Mouse (Mus musculus) forebrain, embryonic 14.5 days (tissue): ENCODE measurements around the gene Sel1l. TPM values are rescaled to one million over a fixed set of nuclear protein-coding genes. Genes with fewer than 3 reads are reported as not detected.

Experiments
- ATAC-seq: fragments of 200-750 bp; cut with Nextera tagmentation; 2 replicates; pipeline ENCODE4 v1.8.0; 2017; ENCODE audit warnings: mild to moderate bottlenecking, moderate library complexity
- DNase-seq: peaks from one replicate; pipeline ENCODE4 v3.0.0-alpha.2; 2015; ENCODE audit warnings: low spot score
- H3K27ac ChIP-seq: fragments of 300-500 bp; sonication (generic); 2 replicates; pipeline ENCODE4 v1.5.1; 2014; ENCODE audit warnings: low read depth, mild to moderate bottlenecking, control low read depth, low read length, moderate library complexity
- H3K27me3 ChIP-seq: fragments of 300-500 bp; sonication (generic); replicated peaks from 2 replicates; pipeline ENCODE4 v1.6.1; 2014; ENCODE audit warnings: low read length, control low read depth, mixed read lengths; ENCODE audit not compliant: control insufficient read depth, insufficient read depth
- H3K36me3 ChIP-seq: fragments of 300-500 bp; sonication (generic); 2 replicates; pipeline ENCODE4 v1.6.1; 2014; ENCODE audit warnings: low read length, control low read depth; ENCODE audit not compliant: control insufficient read depth, insufficient read depth
- H3K4me1 ChIP-seq: fragments of 300-500 bp; sonication (generic); 2 replicates; pipeline ENCODE4 v1.6.1; 2014; ENCODE audit warnings: antibody characterized with exemption, low read length, control low read depth; ENCODE audit not compliant: control insufficient read depth, insufficient read depth
- H3K4me2 ChIP-seq: fragments of 300-500 bp; sonication (generic); 2 replicates; pipeline ENCODE4 v1.6.1; 2014; ENCODE audit warnings: mild to moderate bottlenecking, control low read depth, low read length
- H3K4me3 ChIP-seq: fragments of 300-500 bp; sonication (generic); 2 replicates; pipeline ENCODE4 v1.5.1; 2014; ENCODE audit warnings: low read depth, low read length, control low read depth
- H3K9ac ChIP-seq: fragments of 300-500 bp; sonication (generic); 2 replicates; pipeline ENCODE4 v1.6.1; 2014; ENCODE audit warnings: mild to moderate bottlenecking, low read length, control low read depth, moderate library complexity
- H3K9me3 ChIP-seq: fragments of 300-500 bp; sonication (generic); replicated peaks from 2 replicates; pipeline ENCODE4 v1.6.1; 2016; ENCODE audit warnings: low read length, control low read depth, mixed read lengths; ENCODE audit not compliant: control insufficient read depth
- WGBS: fragments of 180-500 bp; shearing (Covaris S2); extraction: QIAGEN DNeasy Blood & Tissue Kit; methylation state at CpG from one replicate; pipeline ENCODE4 v1.1.7; 2014; 5-methylcytosine and 5-hydroxymethylcytosine counted together
- polyA plus RNA-seq: library from polyadenylated mRNA; unstranded; fragments of >200 nt; fragmentation: Nextera tagmentation; extraction: Ambion mirVana; gene quantifications from 2 replicates; pipeline ENCODE4 v1.2.1, GENCODE M21; 2014

The Sel1l gene
- 58.1 and 84.8 TPM in 2 replicates for polyA plus RNA-seq

DNA sequence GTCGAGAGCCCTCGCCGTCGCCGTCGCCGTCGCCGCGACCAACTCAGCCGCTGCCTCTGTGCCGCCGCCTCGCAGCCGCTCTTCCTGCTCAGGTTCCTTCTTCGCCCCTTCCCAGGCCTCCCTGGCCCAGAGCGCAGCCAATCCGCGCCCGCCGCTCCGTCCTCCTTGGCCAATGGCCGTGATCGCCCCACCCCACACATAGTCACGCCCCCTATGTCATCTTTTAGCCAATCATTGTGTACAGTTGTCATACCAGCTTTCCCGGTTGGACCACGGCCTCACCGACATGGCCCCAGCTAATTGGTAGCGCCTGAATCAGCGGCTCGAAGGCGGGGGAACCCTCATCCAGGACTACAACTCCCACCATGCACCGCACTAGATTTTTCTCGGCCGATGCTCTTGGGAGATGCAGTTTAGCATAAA lies at the start of gene Sel1l:
Gene Sel1l, minus strand, starts transcription at position 113 of the 423 bp plus-strand sequence.
- peak within 1 kb of the TSS; percentile 84 for H3K9ac ChIP-seq
- peak within 1 kb of the TSS; percentile 85 for H3K4me2 ChIP-seq
- no peaks in the 10 kb centered on the region for H3K9me3 ChIP-seq
- peak; percentile 100 for DNase-seq
- 0% methylated on average over 33 of the region's 35 CpGs for WGBS
- H3K27me3 ChIP-seq, result no peaks in the 10 kb centered on the region
- peak; percentile 100 for ATAC-seq
- H3K4me1 ChIP-seq, result peaks cover 3% of the 10 kb centered on the region; the same call in 1 of the 2 replicates
- 0 out of 2 replicates have a peak within 1 kb of the TSS, but pooled peaks have one; percentile 48 for H3K27ac ChIP-seq
- peak within 1 kb of the TSS; percentile 86 for H3K4me3 ChIP-seq
- H3K36me3 ChIP-seq, result no peaks in the 10 kb centered on the region

DNA sequence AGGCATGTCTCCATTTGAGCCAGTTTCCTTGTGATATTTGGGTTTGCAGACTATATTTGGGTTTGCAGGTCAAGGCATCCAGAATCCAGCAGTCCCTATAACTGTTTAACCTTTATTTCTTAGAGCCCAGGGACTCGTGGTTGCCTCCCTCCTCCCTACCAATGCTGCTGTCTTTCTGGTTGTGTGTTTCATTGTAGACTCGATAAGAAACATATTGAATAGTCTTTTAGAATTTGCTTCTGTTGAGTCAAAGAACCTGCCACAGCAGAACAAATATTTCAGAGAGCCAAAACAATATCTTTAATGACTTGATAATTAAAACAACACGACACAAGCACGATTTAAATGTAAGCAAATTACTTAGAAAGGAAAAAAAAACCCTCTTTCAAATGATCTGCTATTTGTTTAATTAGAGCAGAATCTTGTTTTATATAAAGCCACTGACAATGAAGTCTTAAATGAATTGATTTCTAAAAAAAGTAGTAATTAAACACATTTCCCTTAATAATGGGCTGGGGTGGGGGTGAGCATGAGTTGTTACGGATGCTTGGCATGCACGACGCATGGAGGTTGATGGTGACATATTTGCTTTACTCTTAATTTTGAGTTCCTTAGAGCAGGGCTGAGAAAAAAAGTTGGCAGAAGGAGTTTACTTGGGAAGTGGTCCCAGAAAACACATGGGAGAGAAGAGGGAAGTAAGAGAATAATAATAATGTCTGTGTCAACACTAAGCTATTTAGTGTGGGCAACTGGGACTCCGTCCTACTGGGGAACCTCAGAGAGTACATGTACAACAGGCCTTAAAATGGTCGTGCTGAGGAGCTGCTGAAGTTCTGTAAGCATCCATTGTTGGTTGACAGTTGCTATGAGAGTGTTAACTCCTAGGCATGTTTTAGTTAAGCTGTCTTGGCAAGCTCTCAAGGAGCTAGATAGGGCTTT lies 43.9 kb upstream of the Sel1l start:
- ATAC-seq (peak; percentile 85), DNase-seq (peak; percentile 80)
- no peak overlapping the region for H3K27ac ChIP-seq
- no peak overlapping the region for H3K4me3 ChIP-seq
- H3K9me3 ChIP-seq, result no peaks in the 10 kb centered on the region
- no peaks in the 10 kb centered on the region for H3K27me3 ChIP-seq
- WGBS, result 36% methylated on average over 9 of the region's 9 CpGs
- H3K36me3 ChIP-seq, result no peaks in the 10 kb centered on the region
- 0 out of 2 replicates have a peak, but pooled peaks cover 4% of the 10 kb centered on the region for H3K4me1 ChIP-seq
- no peak overlapping the region for H3K9ac ChIP-seq
- H3K4me2 ChIP-seq, result no peak overlapping the region

DNA sequence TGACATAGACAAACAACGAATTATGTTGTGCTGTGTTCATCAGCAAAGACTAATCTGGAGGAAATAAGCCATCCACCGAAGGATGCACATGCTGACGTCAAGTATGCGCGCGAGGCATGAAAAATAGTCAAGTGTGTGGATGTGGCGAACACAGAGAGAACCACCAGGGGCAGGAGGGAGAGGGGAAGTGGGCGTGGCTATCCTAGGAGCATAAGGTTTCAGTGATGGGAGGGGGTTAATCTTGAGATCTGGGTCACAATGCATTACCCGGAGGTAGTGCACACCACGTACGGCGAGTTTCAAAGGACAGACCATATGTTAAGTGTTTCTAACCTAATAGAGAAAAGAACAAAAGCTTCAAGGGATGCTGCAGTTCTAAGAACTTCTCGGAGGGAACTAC lies 31.5 kb upstream of the Sel1l start:
- Histone ChIP-seq H3K27me3 (no peaks in the 10 kb centered on the region), H3K9me3 (no peaks in the 10 kb centered on the region), H3K27ac (no peak overlapping the region), H3K9ac (no peak overlapping the region), H3K4me2 (no peak overlapping the region), H3K4me1 (no peaks in the 10 kb centered on the region), H3K36me3 (no peaks in the 10 kb centered on the region), H3K4me3 (no peak overlapping the region)
- ATAC-seq, result no peak
- WGBS, result 79% methylated on average over 13 of the region's 13 CpGs
- DNase-seq, result no peak

DNA sequence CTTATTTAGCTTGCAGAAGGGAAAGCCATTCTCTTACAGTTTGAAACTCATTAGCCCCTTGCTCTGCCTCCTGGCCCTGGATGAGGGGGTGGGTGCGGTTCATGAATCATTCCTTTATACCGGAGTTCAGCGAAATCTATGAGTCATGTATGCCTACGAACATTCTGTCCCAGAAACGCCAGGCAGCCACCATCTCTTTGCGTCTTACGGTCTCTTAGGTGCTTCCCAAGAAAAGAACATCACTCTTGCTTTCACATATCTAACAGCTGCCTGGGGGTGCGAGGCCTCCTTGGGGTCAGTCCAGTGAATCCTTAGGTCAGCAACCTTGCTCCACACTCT lies 29.9 kb upstream of the Sel1l start:
- no peaks in the 10 kb centered on the region for H3K27me3 ChIP-seq
- DNase-seq (no peak), ATAC-seq (no peak)
- no peak overlapping the region for H3K9ac ChIP-seq
- no peaks in the 10 kb centered on the region for H3K4me1 ChIP-seq
- no peak overlapping the region for H3K27ac ChIP-seq
- H3K36me3 ChIP-seq, result no peaks in the 10 kb centered on the region
- no peak overlapping the region for H3K4me3 ChIP-seq
- H3K9me3 ChIP-seq, result no peaks in the 10 kb centered on the region
- 72% methylated on average over 8 of the region's 8 CpGs for WGBS
- H3K4me2 ChIP-seq, result no peak overlapping the region

DNA sequence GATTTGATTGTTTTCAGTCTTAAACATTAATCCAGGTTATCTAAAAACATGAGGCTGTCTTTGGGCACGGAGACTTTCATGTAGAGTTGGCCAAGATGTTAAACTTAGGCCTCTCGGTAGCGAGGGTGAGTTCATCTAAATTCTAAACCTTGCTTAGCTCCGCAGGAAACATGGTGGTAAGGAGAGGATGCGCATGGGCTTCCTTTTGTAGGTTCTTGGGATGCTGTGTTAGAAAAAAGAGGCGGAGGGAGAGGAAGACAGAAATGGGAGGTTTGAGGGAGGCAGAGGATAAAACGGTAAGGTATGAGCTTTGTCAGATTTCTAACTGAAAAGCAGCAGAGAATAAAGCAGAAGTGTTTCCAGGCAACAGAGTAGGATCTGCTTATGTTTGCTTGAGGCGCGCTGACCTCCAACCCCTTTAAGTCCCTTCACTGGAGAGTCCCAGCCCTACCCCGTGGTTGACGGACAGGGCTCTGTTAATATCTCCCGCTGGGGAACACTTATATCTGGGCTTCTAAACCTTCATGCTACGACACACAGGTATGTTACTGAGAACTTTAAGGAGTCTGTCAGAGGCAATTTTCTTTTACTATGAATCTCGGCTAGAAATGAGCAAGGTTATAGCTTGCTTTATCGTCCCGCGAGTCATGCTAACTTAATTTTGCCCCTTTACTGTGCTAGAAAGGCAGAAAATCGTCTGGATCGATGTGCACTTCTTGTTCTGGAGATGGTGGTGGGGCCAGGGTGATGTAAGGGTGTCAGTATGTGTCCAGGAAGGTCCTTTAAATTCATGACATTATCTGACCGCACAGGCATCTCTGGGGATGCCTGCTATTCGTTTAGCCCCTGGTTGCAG lies 29.3 kb upstream of the Sel1l start:
- Histone ChIP-seq H3K27ac (no peak overlapping the region), H3K4me1 (no peaks in the 10 kb centered on the region), H3K27me3 (no peaks in the 10 kb centered on the region), H3K4me3 (no peak overlapping the region), H3K4me2 (no peak overlapping the region), H3K36me3 (no peaks in the 10 kb centered on the region), H3K9ac (no peak overlapping the region), H3K9me3 (no peaks in the 10 kb centered on the region)
- no peak for DNase-seq
- WGBS, result 74% methylated on average over 21 of the region's 21 CpGs
- ATAC-seq, result peak; percentile 47

DNA sequence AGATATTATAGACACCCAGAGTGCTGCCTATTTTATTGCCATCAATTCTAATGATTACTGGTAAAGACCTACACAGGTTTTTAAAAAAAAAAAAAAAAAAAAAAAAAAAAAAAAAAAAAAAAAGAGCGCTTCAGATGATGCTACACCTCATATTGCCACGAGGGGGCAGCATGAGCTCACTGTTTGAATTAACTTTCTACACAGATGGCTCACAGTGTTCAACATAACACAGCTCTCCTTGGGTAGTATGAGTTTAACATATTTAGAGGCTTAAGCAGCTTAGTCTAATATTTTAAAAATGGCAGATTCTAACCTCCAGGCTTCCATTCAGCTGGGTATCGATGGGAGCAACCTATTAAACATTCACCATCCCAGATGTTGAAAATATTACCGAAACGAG lies 28.7 kb upstream of the Sel1l start:
- no peak overlapping the region for H3K4me3 ChIP-seq
- no peak overlapping the region for H3K9ac ChIP-seq
- H3K4me2 ChIP-seq, result no peak overlapping the region
- H3K9me3 ChIP-seq, result no peaks in the 10 kb centered on the region
- no peaks in the 10 kb centered on the region for H3K27me3 ChIP-seq
- DNase-seq (peak; percentile 87), ATAC-seq (peak; percentile 82)
- H3K27ac ChIP-seq, result no peak overlapping the region
- no peaks in the 10 kb centered on the region for H3K36me3 ChIP-seq
- 51% methylated on average over 5 of the region's 5 CpGs for WGBS
- no peaks in the 10 kb centered on the region for H3K4me1 ChIP-seq

DNA sequence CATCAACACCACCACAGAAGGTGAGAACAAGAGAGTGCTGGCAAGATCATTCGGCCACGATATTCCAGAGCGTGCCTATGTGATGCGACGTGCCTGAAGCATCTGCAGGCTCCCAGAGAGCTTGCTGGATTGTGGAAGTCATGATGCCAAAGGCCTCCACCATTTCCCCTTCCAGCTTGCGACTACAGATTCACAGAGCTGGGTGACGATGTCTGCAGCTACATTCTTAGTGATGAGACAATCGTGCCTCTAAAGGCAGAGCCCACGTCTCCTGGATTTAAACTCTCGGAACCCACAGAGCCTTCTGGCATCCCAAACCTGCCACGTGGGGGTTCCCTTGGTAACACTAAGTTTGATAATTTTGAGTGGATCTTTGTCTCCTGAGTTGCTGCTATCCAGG lies 21.7 kb upstream of the Sel1l start:
- DNase-seq, result no peak
- no peak overlapping the region for H3K9ac ChIP-seq
- H3K27ac ChIP-seq, result no peak overlapping the region
- no peaks in the 10 kb centered on the region for H3K4me1 ChIP-seq
- WGBS, result 89% methylated on average over 11 of the region's 11 CpGs
- H3K36me3 ChIP-seq, result no peaks in the 10 kb centered on the region
- H3K9me3 ChIP-seq, result no peaks in the 10 kb centered on the region
- no peak overlapping the region for H3K4me3 ChIP-seq
- ATAC-seq, result no peak
- no peak overlapping the region for H3K4me2 ChIP-seq
- no peaks in the 10 kb centered on the region for H3K27me3 ChIP-seq

DNA sequence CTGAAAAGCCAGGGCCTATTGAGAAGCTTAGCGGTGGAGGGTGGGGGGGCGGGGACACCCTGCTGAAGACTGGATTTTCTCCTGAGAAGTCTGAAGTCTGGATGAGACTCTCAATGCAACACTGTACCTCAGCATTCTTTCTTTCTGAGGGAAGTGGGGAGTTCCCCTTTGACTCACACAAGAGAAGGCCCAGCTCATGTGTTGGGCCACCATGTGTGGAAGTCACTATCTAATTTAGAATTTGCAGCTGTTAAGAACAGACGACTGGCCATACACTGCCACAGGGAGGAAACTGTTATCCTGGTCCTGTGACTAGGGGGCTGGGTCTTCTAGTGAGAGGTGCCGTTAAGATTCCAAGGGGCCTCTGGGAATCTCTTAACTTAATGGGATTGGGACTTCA lies 20.4 kb upstream of the Sel1l start:
- H3K27me3 ChIP-seq, result no peaks in the 10 kb centered on the region
- 73% methylated on average over 4 of the region's 4 CpGs for WGBS

More for the DNA sequence above, 20.4 kb upstream of the Sel1l start:
- Histone ChIP-seq H3K4me1 (no peaks in the 10 kb centered on the region), H3K9me3 (no peaks in the 10 kb centered on the region), H3K4me2 (no peak overlapping the region), H3K9ac (no peak overlapping the region), H3K27ac (no peak overlapping the region), H3K36me3 (no peaks in the 10 kb centered on the region), H3K4me3 (no peak overlapping the region)
- no peak for ATAC-seq
- no peak for DNase-seq
